Mouse (Mus musculus) kidney, postnatal 0 days (tissue): Measurements from ENCODE around the gene Hspb9. TPM values are rescaled to one million over a fixed set of nuclear protein-coding genes. Genes with fewer than 3 reads are reported as not detected.

Experiments used
- ATAC-seq: fragments of 200-750 bp; cut with Nextera tagmentation; replicated peaks from 2 replicates; pipeline ENCODE4 v1.8.0; 2017; ENCODE audit warnings: low read depth, moderate number of reproducible peaks, moderate TSS enrichment, moderate library complexity; ENCODE audit not compliant: low FRiP score
- DNase-seq: peaks from one replicate; pipeline ENCODE4 v3.0.0-alpha.2; 2016; ENCODE audit warnings: low spot score
- H3K27ac ChIP-seq: fragments of 300-500 bp; sonication (generic); 2 replicates; pipeline ENCODE4 v1.5.1; 2014; ENCODE audit warnings: mild to moderate bottlenecking
- H3K27me3 ChIP-seq: fragments of 300-500 bp; sonication (generic); 2 replicates; pipeline ENCODE4 v1.6.1; 2014; ENCODE audit warnings: low read length, mixed read lengths; ENCODE audit not compliant: insufficient read depth
- H3K36me3 ChIP-seq: fragments of 300-500 bp; sonication (generic); 2 replicates; pipeline ENCODE4 v1.6.1; 2014; ENCODE audit warnings: low read length, mixed read lengths; ENCODE audit not compliant: insufficient read depth
- H3K4me1 ChIP-seq: fragments of 300-500 bp; sonication (generic); replicated peaks from 2 replicates; pipeline ENCODE4 v1.6.1; 2014; ENCODE audit warnings: antibody characterized with exemption, low read length, mixed read lengths; ENCODE audit not compliant: insufficient read depth
- H3K4me2 ChIP-seq: fragments of 300-500 bp; sonication (generic); 2 replicates; pipeline ENCODE4 v1.6.1; 2014; ENCODE audit warnings: mild to moderate bottlenecking, low read length, moderate library complexity, mixed read lengths
- H3K4me3 ChIP-seq: fragments of 300-500 bp; sonication (generic); replicated peaks from 2 replicates; pipeline ENCODE4 v1.5.1; 2014; ENCODE audit warnings: low read depth, low read length
- H3K9ac ChIP-seq: fragments of 300-500 bp; sonication (generic); 2 replicates; pipeline ENCODE4 v1.6.1; 2014; ENCODE audit warnings: low read depth, low read length
- H3K9me3 ChIP-seq: fragments of 300-500 bp; sonication (generic); replicated peaks from 2 replicates; pipeline ENCODE4 v1.6.1; 2016; ENCODE audit warnings: low read length, inconsistent platforms, mixed read lengths
- CTCF ChIP-seq: IDR thresholded peaks from 2 replicates; pipeline ENCODE4 v1.5.1; 2016; ENCODE audit warnings: antibody characterized with exemption, low read depth, mild to moderate bottlenecking, moderate library complexity
- WGBS: fragments of 180-500 bp; shearing (Covaris S2); extraction: QIAGEN DNeasy Blood & Tissue Kit; methylation state at CpG from one replicate; pipeline ENCODE4 v1.1.7; 2014; 5-methylcytosine and 5-hydroxymethylcytosine counted together
- polyA plus RNA-seq: library from polyadenylated mRNA; unstranded; fragments of >200 nt; fragmentation: Nextera tagmentation; extraction: Ambion mirVana; gene quantifications from 2 replicates; pipeline ENCODE4 v1.2.1, GENCODE M21; 2015

Gene Hspb9
- polyA plus RNA-seq, 1 experiment from 2014 or later: 0.37 TPM

DNA sequence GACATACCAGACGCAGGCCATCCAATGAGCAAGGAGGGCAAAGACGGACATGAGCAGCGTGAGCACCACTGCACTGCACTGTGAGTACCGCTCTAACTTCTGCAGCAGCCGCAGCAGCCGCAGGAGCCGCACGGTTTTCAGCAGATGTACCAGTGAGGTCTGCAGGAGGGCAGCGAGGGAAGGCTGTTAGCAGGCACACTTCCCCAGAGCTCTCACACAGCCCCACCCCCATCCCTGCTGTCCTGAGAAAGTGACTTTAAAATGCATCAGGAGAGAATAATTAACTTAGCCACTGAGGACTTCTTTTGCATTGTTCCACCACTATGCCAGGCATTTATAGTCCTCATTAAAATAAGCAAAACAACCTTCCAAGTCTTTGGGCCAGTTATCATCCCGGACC lies 38.6 kb downstream of the Hspb9 start:
- 23% methylated on average over 10 of the region's 10 CpGs for WGBS
- no peak for ATAC-seq
- Histone ChIP-seq H3K36me3 (no peaks in the 10 kb centered on the region), H3K27ac (no peak overlapping the region), H3K9me3 (no peaks in the 10 kb centered on the region), H3K4me1 (no peaks in the 10 kb centered on the region), H3K9ac (no peak overlapping the region), H3K4me2 (no peak overlapping the region), H3K4me3 (no peak overlapping the region), H3K27me3 (no peaks in the 10 kb centered on the region)
- DNase-seq: no peak
- no peak for TF ChIP-seq CTCF

DNA sequence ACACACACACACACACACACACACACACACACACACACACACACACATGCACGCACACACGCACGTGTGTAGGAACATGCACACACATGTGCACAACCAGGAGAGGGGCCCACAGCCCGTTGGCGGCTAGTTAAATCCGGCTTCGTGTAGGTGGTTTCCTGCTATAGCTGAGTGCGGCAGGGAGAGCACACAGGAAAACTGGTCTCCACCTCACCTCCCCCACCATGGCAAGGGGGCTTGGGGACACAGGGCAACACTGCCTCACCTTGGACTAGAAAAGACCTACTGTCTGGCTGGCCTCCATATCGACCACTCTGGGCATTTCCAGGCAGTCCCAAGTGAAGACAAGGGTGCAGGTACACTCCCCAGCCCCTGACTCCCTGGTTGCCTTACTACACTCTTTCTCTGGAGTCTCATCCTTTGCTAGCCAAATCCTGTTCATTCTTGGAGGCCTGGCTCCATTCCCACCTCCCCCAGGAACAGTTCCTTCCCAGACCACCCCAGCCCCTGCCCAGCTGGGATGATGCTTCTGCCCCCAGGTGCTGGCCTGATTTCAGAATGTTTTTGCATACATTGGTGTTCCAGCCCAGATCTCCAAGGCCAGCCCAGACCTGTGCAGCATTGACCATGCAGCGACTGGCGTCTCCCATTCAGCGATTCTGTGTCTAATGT lies 40.5 kb downstream of the Hspb9 start:
- no peak for DNase-seq
- WGBS: 80% methylated on average over 10 of the region's 12 CpGs
- no peak overlapping the region for H3K4me2 ChIP-seq

DNA sequence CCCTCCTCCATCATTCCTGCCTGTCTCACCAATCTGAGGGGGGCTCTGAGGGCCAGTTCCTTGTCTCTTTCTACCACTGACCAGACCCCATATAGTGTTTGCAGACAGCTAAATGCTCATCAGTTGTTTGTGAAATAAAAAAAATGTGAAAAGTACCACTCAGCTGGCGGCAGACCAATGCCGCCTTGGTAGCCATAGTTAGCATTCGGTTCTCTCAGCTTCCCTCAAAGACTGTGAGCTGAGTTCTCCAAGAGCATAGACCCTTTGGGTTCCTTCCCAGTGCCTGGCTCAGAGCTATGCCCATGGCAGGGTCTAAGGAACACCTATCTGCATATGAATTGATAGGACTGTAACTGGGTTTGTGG lies 41.0 kb downstream of the Hspb9 start:
- H3K27ac ChIP-seq: no peak overlapping the region
- no peaks in the 10 kb centered on the region for H3K36me3 ChIP-seq
- ATAC-seq: no peak
- no peaks in the 10 kb centered on the region for H3K9me3 ChIP-seq
- peaks cover 4% of the 10 kb centered on the region; the same call in 1 of the 2 replicates for H3K4me1 ChIP-seq
- DNase-seq: no peak
- 93% methylated on average over 3 of the region's 3 CpGs for WGBS
- H3K4me2 ChIP-seq: no peak overlapping the region
- no peak overlapping the region for H3K4me3 ChIP-seq
- TF ChIP-seq CTCF: no peak
- no peak overlapping the region for H3K9ac ChIP-seq
- peaks cover 7% of the 10 kb centered on the region for H3K27me3 ChIP-seq

More for the DNA sequence above, 40.5 kb downstream of the Hspb9 start:
- H3K27me3 ChIP-seq: 0 out of 2 replicates have a peak, but pooled peaks cover 2% of the 10 kb centered on the region
- no peaks in the 10 kb centered on the region for H3K36me3 ChIP-seq
- no peaks in the 10 kb centered on the region for H3K9me3 ChIP-seq
- no peak for TF ChIP-seq CTCF
- no peak overlapping the region for H3K27ac ChIP-seq
- no peak overlapping the region for H3K4me3 ChIP-seq
- no peaks in the 10 kb centered on the region for H3K4me1 ChIP-seq
- no peak overlapping the region for H3K9ac ChIP-seq
- no peak for ATAC-seq

DNA sequence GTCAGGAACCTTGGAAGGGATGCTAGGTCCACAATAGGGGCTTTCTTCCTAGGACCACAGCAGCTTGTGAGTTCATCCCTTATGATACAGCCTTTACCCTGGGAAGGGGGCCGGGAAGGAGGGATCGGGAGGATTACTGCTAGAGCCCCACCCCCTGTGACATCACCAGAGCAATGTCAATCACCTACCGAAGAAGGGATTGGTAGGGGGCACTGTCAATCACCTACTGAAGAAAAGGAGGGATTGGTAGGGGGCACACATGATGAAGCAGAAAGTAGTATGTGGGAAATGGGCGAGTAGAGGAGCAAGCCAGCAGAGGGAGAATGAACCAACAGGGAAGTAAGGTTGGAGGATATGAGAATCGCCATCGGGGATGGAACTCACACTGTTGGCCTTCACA lies 42.8 kb downstream of the Hspb9 start:
- Histone ChIP-seq H3K9ac (no peak overlapping the region), H3K4me2 (no peak overlapping the region), H3K4me1 (peaks cover 7% of the 10 kb centered on the region; the same call in 1 of the 2 replicates), H3K36me3 (no peaks in the 10 kb centered on the region), H3K27me3 (peaks cover 8% of the 10 kb centered on the region), H3K27ac (no peak overlapping the region), H3K9me3 (no peaks in the 10 kb centered on the region), H3K4me3 (no peak overlapping the region)
- no peak for TF ChIP-seq CTCF
- DNase-seq (no peak), ATAC-seq (no peak)
- 67% methylated on average over 6 of the region's 6 CpGs for WGBS

DNA sequence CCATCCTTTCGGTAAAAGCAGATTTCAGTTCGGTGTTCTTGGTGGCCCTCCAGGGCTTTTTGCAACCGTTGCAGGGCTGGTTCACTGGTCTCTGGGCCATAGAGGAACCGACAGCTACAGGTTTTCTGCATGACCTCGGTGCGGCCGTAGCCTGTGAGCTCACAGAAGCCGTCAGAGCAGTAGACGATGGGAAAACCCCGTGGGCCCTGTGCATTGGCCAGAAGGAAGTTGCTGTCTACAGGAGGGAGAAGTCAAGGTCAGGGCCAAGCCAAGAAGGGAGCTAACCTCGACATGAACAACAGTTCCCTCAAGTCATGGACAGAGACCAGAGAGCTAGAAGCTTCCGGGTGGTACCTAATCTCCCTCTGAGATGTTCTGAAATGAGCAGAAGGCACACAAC lies 43.9 kb downstream of the Hspb9 start:
- H3K9ac ChIP-seq: no peak overlapping the region
- peaks cover 8% of the 10 kb centered on the region for H3K27me3 ChIP-seq
- H3K36me3 ChIP-seq: no peaks in the 10 kb centered on the region
- H3K27ac ChIP-seq: no peak overlapping the region
- H3K4me1 ChIP-seq: peaks cover 7% of the 10 kb centered on the region; the same call in 1 of the 2 replicates
- no peak for TF ChIP-seq CTCF
- WGBS: 87% methylated on average over 12 of the region's 12 CpGs
- H3K4me2 ChIP-seq: no peak overlapping the region
- no peak overlapping the region for H3K4me3 ChIP-seq
- H3K9me3 ChIP-seq: no peaks in the 10 kb centered on the region
- DNase-seq (no peak), ATAC-seq (no peak)

DNA sequence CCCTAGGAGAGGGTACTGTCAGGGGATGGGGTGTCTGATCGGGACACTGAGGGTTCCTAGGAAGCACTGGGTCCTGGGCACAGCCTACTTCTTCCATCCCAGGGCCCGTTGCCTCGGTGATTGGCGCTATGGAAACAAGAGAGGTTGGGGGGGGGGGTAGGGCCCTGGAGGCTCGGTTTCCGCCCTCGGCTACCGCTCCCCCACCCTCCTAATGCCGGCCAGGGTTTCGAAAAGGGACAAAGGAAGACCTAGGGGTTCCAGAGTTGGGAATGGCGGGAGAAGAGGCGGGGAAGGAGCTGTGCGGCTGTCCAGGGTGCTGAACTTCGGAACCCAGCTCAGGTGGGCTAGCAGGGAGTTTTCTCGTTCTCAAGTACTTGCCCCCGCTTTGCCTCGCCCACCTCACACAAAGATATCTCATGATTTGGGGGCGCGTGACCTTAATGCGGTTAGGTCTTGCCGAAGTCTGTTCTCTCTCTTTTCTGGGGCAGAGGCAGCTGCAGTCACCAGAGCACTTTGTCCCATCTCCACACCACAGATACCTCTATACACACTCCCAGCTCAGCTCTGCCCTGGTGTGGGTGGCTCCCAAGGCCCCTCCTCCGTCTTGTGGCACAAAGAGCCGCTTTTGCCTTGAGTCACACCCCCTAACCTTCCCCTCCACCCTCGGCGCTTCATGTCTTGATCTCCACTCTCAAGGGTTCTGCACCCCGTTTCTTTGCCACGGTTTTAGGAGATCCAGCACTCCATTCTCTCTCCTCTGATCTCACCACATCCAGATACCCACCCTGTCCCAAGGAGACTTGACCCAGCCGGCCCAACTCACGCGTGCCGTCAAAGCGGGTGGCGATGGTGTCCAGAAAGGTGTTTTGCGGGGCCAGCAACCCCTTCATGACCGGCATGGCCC lies 45.3 kb downstream of the Hspb9 start:
- no peak for TF ChIP-seq CTCF
- Histone ChIP-seq H3K4me1 (peaks cover 7% of the 10 kb centered on the region; the same call in 1 of the 2 replicates), H3K4me2 (peak overlapping the region; percentile 48), H3K27ac (no peak overlapping the region), H3K36me3 (no peaks in the 10 kb centered on the region), H3K4me3 (peak overlapping the region; percentile 15), H3K27me3 (peaks cover 8% of the 10 kb centered on the region), H3K9me3 (no peaks in the 10 kb centered on the region), H3K9ac (no peak overlapping the region)
- no peak for ATAC-seq
- WGBS: 2% methylated on average over 35 of the region's 35 CpGs
- DNase-seq: peak; percentile 77
